Mouse (Mus musculus) right cerebral cortex, postnatal 4 days (tissue): ENCODE data around the gene Pabpn1.
"Not testable (repeated sequence)": the region's sequence is repeated elsewhere in the genome, so short reads cannot be mapped to it uniquely, and the experiment has no call there.

Source experiments
- DNase-seq: peaks from one replicate; pipeline ENCODE4 v3.0.0-alpha.2; 2022

Gene Pabpn1

DNA sequence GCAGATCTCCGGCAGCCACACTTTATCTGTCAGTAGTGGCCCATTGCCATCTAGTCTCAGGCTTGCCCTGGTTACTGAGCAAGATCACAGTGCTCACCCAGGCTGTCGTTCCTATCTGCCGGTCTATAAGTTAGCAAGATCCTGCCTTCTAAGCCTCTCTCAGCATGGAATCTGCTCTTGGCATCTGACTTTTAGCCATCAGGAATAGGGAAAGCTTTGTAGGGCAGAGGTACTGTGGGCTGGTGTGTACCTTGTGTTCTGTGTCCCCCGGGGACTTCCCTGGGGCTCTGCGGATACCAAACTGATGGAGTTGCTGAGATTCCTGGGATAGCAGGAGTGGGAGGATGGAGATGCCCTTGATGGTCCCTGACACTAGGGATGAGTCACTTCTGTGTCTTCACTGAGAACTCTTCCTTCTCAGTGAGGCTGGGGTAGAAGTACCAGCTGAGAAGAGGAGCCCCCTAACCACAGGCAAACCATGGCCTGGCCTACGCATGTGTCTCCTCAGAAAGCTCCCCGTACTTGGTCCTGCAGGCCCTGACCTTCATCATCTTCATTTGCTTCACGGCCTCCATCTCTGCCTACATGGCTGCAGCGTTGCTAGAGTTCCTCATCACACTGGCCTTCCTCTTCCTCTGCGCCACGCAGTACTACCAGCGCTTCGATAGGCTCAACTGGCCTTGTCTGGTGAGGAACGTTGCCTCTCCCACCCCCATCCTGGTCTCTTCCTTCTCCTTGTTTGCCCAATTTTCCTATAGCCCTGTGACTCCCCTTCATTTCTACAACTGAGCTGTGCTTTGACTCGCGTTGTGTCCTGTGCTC, 45.3 kb downstream of the Pabpn1 start:
- DNase-seq, result no peak

DNA sequence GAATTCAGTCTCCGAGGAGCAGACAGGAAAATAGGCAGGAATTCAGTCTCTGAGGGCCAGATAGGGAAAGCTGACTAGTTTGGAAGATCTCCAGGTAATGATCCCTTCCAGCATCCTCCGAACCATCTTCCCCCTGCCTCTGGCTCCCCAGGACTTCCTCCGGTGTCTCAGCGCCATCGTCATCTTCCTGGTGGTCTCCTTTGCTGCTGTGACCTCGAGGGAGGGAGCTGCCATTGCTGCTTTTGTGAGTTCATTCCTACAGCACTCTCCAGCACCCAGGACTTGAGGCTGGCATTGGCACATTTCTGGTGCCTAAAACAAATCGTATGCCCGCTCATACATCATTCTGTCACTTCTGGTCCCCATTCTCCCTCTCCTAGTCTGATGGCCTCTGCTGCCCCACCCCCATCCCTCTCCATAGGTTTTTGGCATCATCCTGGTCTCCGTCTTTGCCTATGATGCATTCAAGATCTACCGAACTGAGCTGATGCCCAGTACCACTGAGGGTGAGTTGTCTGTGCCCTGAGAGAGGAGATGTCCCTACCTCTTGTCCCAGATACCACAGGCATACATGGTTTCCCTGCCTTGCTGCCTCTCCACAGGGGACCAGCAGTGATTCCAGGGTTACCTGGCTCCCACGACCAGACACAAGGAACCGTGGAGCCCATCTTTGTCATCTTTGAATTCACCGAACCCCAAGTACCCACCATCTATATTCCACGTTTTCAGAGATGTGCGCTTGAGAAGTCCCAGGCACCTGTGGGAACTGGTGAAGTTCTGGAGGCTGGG, 46.3 kb downstream of the Pabpn1 start:
- no peak for DNase-seq

DNA sequence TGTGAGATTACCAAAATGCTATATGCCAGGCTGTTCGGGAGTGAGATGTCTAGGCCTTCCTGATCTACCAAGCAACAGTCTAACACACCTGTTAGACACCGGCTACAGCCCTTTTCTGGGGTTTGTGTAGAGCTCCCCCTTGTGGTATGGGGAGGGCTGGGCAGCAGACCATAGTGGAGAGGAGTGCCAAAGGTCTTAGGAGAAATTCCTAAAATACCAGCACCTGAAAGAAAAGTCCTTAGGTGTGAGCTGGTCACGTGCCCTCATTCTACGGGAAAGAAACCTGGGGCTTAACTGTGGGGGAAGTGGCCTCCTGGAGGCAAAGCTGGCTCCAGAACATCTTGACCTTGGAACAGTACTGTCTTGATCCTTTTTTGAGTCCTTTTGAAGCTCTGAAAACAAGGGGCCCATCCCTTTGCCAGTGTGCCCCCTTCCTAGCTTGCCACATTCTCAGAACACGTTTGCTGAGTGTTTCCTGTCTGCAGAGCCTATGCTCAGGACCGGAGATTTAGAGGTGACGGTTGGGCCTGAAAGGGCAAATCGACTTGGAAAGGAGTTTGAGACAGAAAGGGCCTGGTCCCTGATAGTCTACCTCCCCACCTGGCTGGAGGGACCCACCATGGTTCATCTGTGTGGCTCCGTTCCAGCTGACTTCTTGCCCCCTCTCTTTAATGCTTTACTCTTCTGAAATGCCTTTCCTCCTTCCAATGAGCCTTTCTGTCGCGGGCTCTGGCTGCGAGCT, 47.3 kb downstream of the Pabpn1 start:
- no peak for DNase-seq

DNA sequence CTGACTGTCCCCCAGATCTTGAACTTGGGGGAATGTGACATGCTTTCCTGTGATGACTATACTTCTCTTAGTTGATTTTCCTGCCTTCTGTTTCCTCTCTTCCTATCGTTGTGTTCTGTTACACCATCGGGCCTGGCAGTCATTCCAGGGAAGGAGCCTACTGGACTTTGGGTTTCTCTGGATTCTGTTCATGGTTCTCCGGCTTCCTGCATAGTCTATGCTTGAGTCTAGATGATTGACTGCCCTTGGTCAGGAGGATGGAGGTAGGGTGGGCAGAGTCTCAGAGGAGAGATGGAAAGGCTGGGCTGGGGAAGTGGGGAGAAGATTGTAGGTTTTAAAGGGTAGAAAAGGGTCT, 47.9 kb downstream of the Pabpn1 start:
- no peak for DNase-seq

DNA sequence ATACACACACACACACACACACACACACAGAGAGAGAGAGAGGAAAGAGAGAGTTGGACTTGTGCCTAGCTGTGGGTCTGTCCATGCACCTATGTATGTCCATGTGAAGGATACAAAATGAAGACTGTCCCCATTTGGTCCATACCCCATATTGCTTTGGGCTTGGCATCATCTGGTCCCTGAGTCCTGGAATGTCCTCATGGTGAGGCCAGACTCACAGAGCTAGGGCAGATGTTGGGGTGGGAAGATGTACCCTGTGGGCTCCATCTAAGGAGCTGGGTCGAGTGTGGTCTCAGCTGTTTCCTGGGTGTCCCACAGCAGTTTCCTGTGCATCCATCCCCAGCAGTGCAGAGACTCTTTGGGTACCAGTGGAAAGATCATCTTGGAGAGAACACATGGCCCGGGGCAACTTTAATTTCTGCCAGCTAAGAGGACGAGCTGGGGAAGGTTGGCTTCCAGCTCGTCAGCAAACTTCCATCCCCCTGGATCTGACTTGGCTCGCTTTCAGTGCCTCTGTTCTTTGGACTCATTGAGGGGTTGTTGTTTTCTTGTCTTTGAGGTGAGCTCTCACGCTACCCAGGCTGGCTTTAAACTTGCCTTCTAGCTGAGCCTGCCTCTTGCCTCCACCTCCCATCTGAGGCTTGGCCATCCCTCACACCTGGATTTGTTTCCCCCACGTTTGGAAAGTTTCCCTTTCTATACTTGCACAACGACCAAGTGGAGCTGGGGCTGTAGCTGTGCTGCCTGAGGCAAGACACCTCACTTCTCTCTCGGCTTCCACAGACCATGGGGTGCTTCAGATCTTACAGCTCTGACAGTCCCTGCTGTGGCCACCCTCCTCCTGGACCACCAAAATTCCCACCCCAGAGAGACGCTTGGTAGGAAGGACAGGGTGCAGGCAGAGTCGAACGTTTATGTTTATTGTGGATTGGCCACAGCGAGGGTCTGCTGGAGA, 49.0 kb downstream of the Pabpn1 start:
- DNase-seq, result no peak

DNA sequence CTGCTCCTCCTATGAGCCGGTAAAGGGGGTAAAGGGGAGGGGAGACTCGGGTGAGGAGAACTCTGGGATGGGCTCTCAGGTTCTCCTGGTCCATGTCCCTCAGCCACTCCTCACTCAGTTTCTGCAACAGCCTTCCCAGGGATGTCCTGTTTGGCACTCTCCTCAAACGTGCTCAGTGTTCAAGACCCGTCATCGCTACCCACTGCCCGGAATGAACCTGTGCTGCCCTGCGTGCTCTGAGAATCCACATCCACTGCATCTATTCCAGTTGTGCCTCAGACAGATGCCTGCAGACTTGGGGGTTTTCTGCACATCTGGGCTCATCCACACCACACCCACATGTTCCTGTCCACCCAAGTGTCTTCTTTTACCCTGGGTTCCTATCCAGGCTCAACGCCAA, 50.2 kb downstream of the Pabpn1 start:
- DNase-seq, result no peak

DNA sequence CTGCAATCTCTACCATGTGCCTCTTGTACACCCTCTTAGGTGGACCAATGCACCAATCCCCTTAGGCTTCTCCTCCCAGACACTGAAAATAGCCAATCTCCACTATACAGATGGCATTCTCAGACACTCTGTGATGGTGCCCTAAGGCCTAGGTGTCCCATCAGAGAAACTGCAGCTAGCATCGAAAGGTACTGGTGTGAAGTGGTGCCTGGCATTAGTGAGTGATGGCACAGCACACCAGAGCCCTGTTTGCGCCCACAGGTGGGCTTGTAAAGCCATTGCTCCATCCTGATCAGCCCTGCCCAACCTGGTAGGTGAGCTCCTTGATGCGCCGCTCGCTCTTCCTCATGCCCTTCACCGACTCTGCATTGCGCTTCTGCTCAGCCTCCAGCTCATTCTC, 51.7 kb downstream of the Pabpn1 start:
- no peak for DNase-seq

DNA sequence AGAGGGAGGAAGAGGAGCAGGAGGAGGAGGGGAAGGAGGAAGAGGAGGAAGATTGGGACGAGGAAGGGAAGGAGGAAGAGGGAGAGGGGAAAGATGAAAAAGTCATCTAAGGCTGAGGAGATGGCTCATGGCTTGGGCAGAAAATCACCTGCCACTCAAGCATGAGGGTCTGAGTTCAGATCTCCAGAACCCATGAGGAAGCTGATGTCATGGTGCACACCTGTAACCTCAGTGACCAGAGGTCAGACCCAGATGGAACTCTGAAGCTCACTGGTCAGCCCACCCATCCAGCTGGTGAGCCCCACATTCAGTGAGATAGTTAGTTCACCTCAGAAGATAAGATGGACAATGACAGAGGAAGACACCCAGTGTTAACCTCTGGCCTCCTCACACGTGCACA, 52.6 kb downstream of the Pabpn1 start:
- no peak for DNase-seq

DNA sequence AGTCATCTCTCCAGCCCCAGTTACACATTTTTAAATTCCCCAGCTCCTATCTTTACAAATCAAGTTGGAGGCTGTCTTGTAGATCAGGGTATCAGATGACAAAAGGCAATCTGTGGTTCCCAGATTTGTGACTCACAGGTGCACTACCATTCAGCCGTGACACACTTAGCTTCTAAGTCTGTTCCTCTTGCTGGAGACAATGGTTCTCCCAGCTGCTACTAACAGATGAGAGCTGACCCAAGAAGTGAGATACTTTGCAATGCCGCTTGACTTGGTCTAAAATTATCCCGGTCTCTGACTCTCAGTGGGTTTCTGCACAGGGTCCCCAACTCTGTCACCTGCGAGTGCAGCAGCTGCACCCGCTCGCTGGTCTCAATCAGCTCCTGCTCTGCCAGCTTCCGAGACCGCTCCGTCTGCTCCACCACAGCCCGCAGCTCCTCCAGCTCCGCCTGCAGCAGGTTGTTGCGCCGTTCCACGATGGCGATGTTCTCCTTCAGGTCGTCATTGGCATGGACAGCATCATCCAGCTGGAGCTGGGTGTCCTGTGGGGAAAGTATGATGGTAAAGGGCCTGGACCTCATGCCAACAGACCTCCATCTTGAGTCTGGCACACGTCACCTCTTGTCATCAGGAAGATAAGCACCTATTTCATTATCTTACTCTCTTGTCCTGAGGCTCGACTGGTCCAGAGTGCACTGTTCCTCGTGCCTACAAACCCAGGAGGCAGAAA, 53.8 kb downstream of the Pabpn1 start:
- no peak for DNase-seq

DNA sequence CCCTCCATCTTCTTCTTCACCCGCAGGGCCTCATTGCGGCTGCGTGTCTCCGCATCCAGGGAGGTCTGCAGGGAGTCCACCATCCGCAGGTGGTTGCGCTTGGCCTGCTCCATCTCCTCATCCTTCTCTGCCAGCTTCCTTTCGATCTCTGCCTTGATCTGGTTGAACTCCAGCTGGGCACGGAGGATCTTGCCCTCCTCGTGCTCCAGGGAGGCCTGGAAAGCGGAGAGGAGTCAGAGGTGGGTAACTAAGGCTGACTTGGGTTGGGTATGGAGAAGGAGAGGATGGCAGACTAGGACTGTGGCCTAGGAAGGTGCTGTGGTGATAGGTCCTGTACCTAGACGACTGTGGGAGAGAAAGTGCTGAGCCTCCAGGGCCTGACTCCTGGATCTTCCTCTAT, 54.7 kb downstream of the Pabpn1 start:
- not testable (repeated sequence) for DNase-seq
